Mouse (Mus musculus): ENCODE data around the gene Zfp189.

DNA sequence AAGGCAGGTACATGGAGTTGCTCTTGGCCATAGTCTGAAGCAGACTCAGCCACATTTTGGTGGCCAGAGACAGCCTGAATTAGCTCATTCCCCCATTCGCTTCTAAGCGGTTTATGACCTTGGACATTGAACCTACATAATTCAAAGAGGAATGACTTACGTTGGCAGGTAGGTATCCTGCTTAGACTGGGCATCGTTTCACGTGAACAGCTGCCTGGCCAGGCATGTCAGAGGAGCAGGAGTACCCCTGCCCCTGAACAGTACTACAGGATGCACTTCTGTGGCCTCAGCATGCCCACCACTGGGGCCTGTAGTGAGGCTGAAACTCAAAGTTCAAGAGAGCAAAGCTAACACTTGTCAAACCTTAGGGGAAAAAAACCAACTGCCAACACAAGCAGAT, 32.4 kb downstream of the Zfp189 start:
- TF ChIP-seq CTCF (IDR thresholded peaks at IDR 0.05; ENCODE audit: control insufficient read depth, insufficient read depth, insufficient read length), result no peak
- no peak for TF ChIP-seq FOSL1 (IDR thresholded peaks at IDR 0.05; ENCODE audit: insufficient read depth, low read length, poor library complexity, severe bottlenecking)
- no peak for TF ChIP-seq MAX (IDR thresholded peaks at IDR 0.05)
- TF ChIP-seq USF1 (IDR thresholded peaks at IDR 0.05; ENCODE audit: low read depth), result no peak
- no peak for TF ChIP-seq MYOG (IDR thresholded peaks at IDR 0.05; ENCODE audit: control insufficient read depth, extremely low read depth, insufficient read length)
- no peak for TF ChIP-seq CEBPB (IDR thresholded peaks at IDR 0.05; ENCODE audit: low read depth)
- no peak for TF ChIP-seq MYOD1 (IDR thresholded peaks at IDR 0.05; ENCODE audit: control insufficient read depth, insufficient read length, low read depth)
